Mouse (Mus musculus) stomach, embryonic 14.5 days (tissue): ENCODE results near the gene Ftl1. TPM values are rescaled to one million over a fixed set of nuclear protein-coding genes. Genes with fewer than 3 reads are reported as not detected.
"Not testable (repeated sequence)": the region's sequence is repeated elsewhere in the genome, so short reads cannot be mapped to it uniquely, and the experiment has no call there.

Source experiments
- ATAC-seq: fragments of 200-750 bp; cut with Nextera tagmentation; 2 replicates; pipeline ENCODE4 v1.8.0; 2017; ENCODE audit warnings: low read depth, moderate TSS enrichment; ENCODE audit not compliant: insufficient number of reproducible peaks, insufficient read depth, low FRiP score
- H3K27ac ChIP-seq: fragments of 300-500 bp; sonication (generic); 2 replicates; pipeline ENCODE4 v1.5.1; 2014; ENCODE audit warnings: mild to moderate bottlenecking, low read length, moderate library complexity, mixed read lengths
- H3K27me3 ChIP-seq: fragments of 300-500 bp; sonication (generic); 2 replicates; pipeline ENCODE4 v1.6.1; 2014; ENCODE audit warnings: low read length, control low read depth, mixed read lengths; ENCODE audit not compliant: control insufficient read depth, insufficient read depth
- H3K36me3 ChIP-seq: fragments of 300-500 bp; sonication (generic); 2 replicates; pipeline ENCODE4 v1.6.1; 2014; ENCODE audit warnings: mild to moderate bottlenecking, control low read depth, low read length, moderate library complexity, mixed read lengths; ENCODE audit not compliant: control insufficient read depth, insufficient read depth
- H3K4me1 ChIP-seq: fragments of 300-500 bp; sonication (generic); 2 replicates; pipeline ENCODE4 v1.6.1; 2014; ENCODE audit warnings: low read length, control low read depth, mixed read lengths; ENCODE audit not compliant: control insufficient read depth, insufficient read depth
- H3K4me2 ChIP-seq: fragments of 300-500 bp; sonication (generic); replicated peaks from 2 replicates; pipeline ENCODE4 v1.6.1; 2014; ENCODE audit warnings: low read depth, low read length, control low read depth
- H3K4me3 ChIP-seq: fragments of 300-500 bp; sonication (generic); 2 replicates; pipeline ENCODE4 v1.5.1; 2014; ENCODE audit warnings: low read depth, low read length, control low read depth
- H3K9ac ChIP-seq: fragments of 300-500 bp; sonication (generic); replicated peaks from 2 replicates; pipeline ENCODE4 v1.6.1; 2014; ENCODE audit warnings: low read depth, mild to moderate bottlenecking, control low read depth, low read length, moderate library complexity, mixed read lengths
- H3K9me3 ChIP-seq: fragments of 300-500 bp; sonication (generic); 2 replicates; pipeline ENCODE4 v1.6.1; 2016; ENCODE audit warnings: low read depth, low read length, control low read depth; ENCODE audit not compliant: control insufficient read depth
- WGBS: fragments of 180-500 bp; shearing (Covaris S2); extraction: QIAGEN DNeasy Blood & Tissue Kit; methylation state at CpG from one replicate; pipeline ENCODE4 v1.1.7; 2014; 5-methylcytosine and 5-hydroxymethylcytosine counted together
- polyA plus RNA-seq: library from polyadenylated mRNA; unstranded; fragments of >200 nt; fragmentation: Nextera tagmentation; extraction: Ambion mirVana; gene quantifications from 2 replicates; pipeline ENCODE4 v1.2.1, GENCODE M21; 2014

The Ftl1 gene
- polyA plus RNA-seq, 1 experiment from 2014 or later: 4,681 TPM

GRCm38 (mm10) chr7:45491264-45491663 is 31.6 kb upstream of the Ftl1 start:
- Histone ChIP-seq H3K4me3 (no peak overlapping the region), H3K4me1 (peaks cover 11% of the 10 kb centered on the region; the same call in 1 of the 2 replicates), H3K4me2 (0 out of 2 replicates have a peak overlapping the region, but pooled peaks have one; percentile 12), H3K27me3 (no peaks in the 10 kb centered on the region), H3K9me3 (no peaks in the 10 kb centered on the region), H3K9ac (no peak overlapping the region), H3K27ac (peak overlapping the region; percentile 33; the same call in 1 of the 2 replicates), H3K36me3 (peaks cover 40% of the 10 kb centered on the region)
- 18% methylated on average over 3 of the region's 3 CpGs for WGBS
- peak; percentile 71; the same call in 1 of the 2 replicates for ATAC-seq

GRCm38 (mm10) chr7:45490822-45491221 is 31.1 kb upstream of the Ftl1 start:
- Histone ChIP-seq H3K4me2 (0 out of 2 replicates have a peak overlapping the region, but pooled peaks have one; percentile 12), H3K9me3 (no peaks in the 10 kb centered on the region), H3K36me3 (peaks cover 36% of the 10 kb centered on the region), H3K4me3 (no peak overlapping the region), H3K27ac (peak overlapping the region; percentile 33; the same call in 1 of the 2 replicates), H3K27me3 (no peaks in the 10 kb centered on the region), H3K9ac (no peak overlapping the region), H3K4me1 (peaks cover 11% of the 10 kb centered on the region; the same call in 1 of the 2 replicates)
- 31% methylated on average over 9 of the region's 9 CpGs for WGBS
- ATAC-seq: no peak

GRCm38 (mm10) chr7:45489578-45489977 is 29.9 kb upstream of the Ftl1 start:
- H3K4me1 ChIP-seq: peaks cover 11% of the 10 kb centered on the region; the same call in 1 of the 2 replicates
- H3K9ac ChIP-seq: no peak overlapping the region
- no peaks in the 10 kb centered on the region for H3K9me3 ChIP-seq
- peaks cover 24% of the 10 kb centered on the region for H3K36me3 ChIP-seq
- H3K27me3 ChIP-seq: no peaks in the 10 kb centered on the region
- H3K4me2 ChIP-seq: no peak overlapping the region
- ATAC-seq: no peak
- no peak overlapping the region for H3K4me3 ChIP-seq
- H3K27ac ChIP-seq: no peak overlapping the region
- 60% methylated on average over 7 of the region's 7 CpGs for WGBS

- Histone ChIP-seq H3K36me3 (peaks cover 14% of the 10 kb centered on the region), H3K4me1 (peaks cover 11% of the 10 kb centered on the region; the same call in 1 of the 2 replicates), H3K9me3 (no peaks in the 10 kb centered on the region), H3K4me2 (peak within 1 kb of the TSS; percentile 58), H3K27me3 (no peaks in the 10 kb centered on the region), H3K9ac (peak within 1 kb of the TSS; percentile 46; the same call in 1 of the 2 replicates), H3K4me3 (peak within 1 kb of the TSS; percentile 38), H3K27ac (0 out of 2 replicates have a peak within 1 kb of the TSS, but pooled peaks have one; percentile 55)
- WGBS: 8% methylated on average over 38 of the region's 38 CpGs
- no peak for ATAC-seq
Measured at GRCm38 (mm10) chr7:45488293-45489204, 28.9 kb upstream of the Ftl1 start, which contains the start of gene Dhdh. Dhdh (minus strand) TSS chr7:45488805.

DNA sequence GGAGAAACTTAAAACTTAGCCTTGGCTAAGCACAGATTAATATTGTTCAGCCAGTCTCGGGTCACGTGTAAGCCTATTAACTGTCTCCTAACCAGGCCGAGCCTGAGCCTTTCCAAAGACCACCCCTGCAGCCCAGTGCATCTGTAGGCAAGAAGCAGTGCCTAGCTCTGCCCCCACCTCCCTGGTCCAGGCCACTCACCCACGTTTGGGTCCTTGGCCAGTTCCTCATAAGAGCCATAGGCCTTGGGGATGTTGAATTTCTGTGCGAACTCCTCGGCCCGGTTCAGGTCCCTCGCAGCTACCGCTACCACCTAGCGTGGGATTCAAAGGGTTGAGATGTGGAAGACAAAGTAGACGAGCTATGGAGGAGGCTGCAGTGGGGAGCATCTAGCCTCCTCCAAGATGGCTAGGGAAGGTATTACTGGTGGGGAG is 28.2 kb upstream of the Ftl1 start:
- 43% methylated on average over 11 of the region's 11 CpGs for WGBS
- Histone ChIP-seq H3K9me3 (no peaks in the 10 kb centered on the region), H3K4me3 (peak overlapping the region; percentile 38), H3K9ac (no peak overlapping the region), H3K27me3 (no peaks in the 10 kb centered on the region), H3K36me3 (peaks cover 8% of the 10 kb centered on the region), H3K4me1 (peaks cover 11% of the 10 kb centered on the region; the same call in 1 of the 2 replicates), H3K4me2 (peak overlapping the region; percentile 58), H3K27ac (no peak overlapping the region)
- 0 out of 2 replicates have a peak, but pooled peaks have one; percentile 19 for ATAC-seq

- Histone ChIP-seq H3K4me2 (no peak within 1 kb of the TSS), H3K4me1 (peaks cover 11% of the 10 kb centered on the region; the same call in 1 of the 2 replicates), H3K27ac (no peak within 1 kb of the TSS), H3K36me3 (no peaks in the 10 kb centered on the region), H3K4me3 (no peak within 1 kb of the TSS), H3K9me3 (no peaks in the 10 kb centered on the region), H3K9ac (no peak within 1 kb of the TSS), H3K27me3 (no peaks in the 10 kb centered on the region)
- ATAC-seq: no peak
- 85% methylated on average over 12 of the region's 12 CpGs for WGBS
Measured at GRCm38 (mm10) chr7:45486761-45487415, 27.2 kb upstream of the Ftl1 start, which contains the start of gene Gm45808. Gm45808 (minus strand) TSS chr7:45486811.

DNA sequence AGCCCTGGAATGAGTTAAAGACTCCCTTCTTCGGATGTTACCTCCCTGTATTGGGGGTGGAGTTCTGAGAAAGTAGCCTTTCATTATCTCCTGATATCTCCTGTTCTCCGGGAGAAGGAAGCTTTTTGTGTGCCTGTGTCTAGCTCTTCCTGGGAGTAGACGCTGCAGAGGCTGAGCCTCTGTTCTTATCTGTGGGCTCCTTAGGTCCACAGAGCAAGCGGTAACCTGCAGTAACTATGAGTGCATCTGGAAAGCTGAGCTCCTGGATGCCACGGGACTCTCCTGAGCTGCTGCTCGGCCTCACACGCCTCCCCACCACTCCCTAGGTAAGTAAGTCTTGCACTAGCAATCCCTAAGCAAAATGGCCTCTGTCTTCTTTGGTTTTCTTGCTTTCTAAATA is 26.5 kb upstream of the Ftl1 start:
- Histone ChIP-seq H3K9me3 (no peaks in the 10 kb centered on the region), H3K4me3 (no peak overlapping the region), H3K4me2 (no peak overlapping the region), H3K36me3 (no peaks in the 10 kb centered on the region), H3K27ac (no peak overlapping the region), H3K4me1 (peaks cover 9% of the 10 kb centered on the region; the same call in 1 of the 2 replicates), H3K9ac (no peak overlapping the region), H3K27me3 (no peaks in the 10 kb centered on the region)
- ATAC-seq: no peak
- 59% methylated on average over 7 of the region's 7 CpGs for WGBS

GRCm38 (mm10) chr7:45484985-45485384 is 25.3 kb upstream of the Ftl1 start:
- not testable (repeated sequence) for H3K27me3 ChIP-seq, H3K4me2 ChIP-seq, H3K4me3 ChIP-seq, H3K27ac ChIP-seq, H3K9ac ChIP-seq, H3K9me3 ChIP-seq, H3K4me1 ChIP-seq, H3K36me3 ChIP-seq, ATAC-seq
- WGBS: 90% methylated on average over 5 of the region's 5 CpGs
